Mouse (Mus musculus): ENCODE results near the gene Fgr. TPM values are rescaled to one million over a fixed set of nuclear protein-coding genes. Genes with fewer than 3 reads are reported as not detected.

Fgr gene
- polyA plus RNA-seq, 1 experiment: 15.3 TPM

- no peaks in the 10 kb centered on the region for H3K27me3 ChIP-seq (ENCODE audit: control insufficient read depth, insufficient read depth, low read length)
- DNase-seq: no peak
- H3K36me3 ChIP-seq (ENCODE audit: control insufficient read depth, insufficient read depth, low read length): no peaks in the 10 kb centered on the region
- no peak for TF ChIP-seq POLR2A (IDR thresholded peaks at IDR 0.05; ENCODE audit: control insufficient read depth, extremely low read depth, insufficient read depth, low read length, poor library complexity)
- TF ChIP-seq CTCF (IDR thresholded peaks at IDR 0.05; ENCODE audit: borderline replicate concordance, control insufficient read depth, extremely low read depth, insufficient read depth, low read length, poor library complexity): no peak
- no peak overlapping the region for H3K27ac ChIP-seq (ENCODE audit: control insufficient read depth, insufficient read depth, low read length)
- peaks cover 25% of the 10 kb centered on the region for H3K4me1 ChIP-seq (replicated peaks; ENCODE audit: control insufficient read depth, insufficient read depth, low read length)
- WGBS: 93% methylated on average over 6 of the region's 6 CpGs
- no peak overlapping the region for H3K4me3 ChIP-seq (ENCODE audit: control insufficient read depth, insufficient read depth, low read length)
These were observed 49.7 kb downstream of the Fgr start for GRCm38 (mm10) chr4:133023636-133024035.

DNA sequence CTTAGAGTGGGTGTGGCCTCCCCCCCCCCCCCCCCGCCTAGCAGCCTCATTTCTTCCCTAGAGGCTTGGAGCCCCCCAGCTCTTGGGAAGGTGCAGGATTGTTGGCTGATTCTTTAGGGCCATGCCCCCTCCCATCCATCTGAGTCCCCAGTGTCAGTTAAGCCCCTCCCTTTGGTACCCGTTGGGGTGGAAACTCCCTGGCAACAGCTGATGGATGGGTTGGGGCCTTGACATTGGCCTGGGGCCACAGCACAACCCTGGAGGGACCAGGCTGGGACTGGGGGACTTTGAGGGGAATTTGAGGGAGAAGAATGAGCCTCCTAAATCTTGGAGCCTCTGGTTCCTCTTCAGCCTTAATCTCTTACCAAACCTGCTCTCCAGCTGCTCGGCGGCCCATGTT, 50.5 kb downstream of the Fgr start:
- H3K4me1 ChIP-seq (replicated peaks; ENCODE audit: control insufficient read depth, insufficient read depth, low read length): peaks cover 25% of the 10 kb centered on the region
- no peak for DNase-seq
- H3K27me3 ChIP-seq (ENCODE audit: control insufficient read depth, insufficient read depth, low read length): no peaks in the 10 kb centered on the region
- H3K27ac ChIP-seq (ENCODE audit: control insufficient read depth, insufficient read depth, low read length): no peak overlapping the region
- no peak overlapping the region for H3K4me3 ChIP-seq (ENCODE audit: control insufficient read depth, insufficient read depth, low read length)
- no peak for TF ChIP-seq POLR2A (IDR thresholded peaks at IDR 0.05; ENCODE audit: control insufficient read depth, extremely low read depth, insufficient read depth, low read length, poor library complexity)
- no peak for TF ChIP-seq CTCF (IDR thresholded peaks at IDR 0.05; ENCODE audit: borderline replicate concordance, control insufficient read depth, extremely low read depth, insufficient read depth, low read length, poor library complexity)
- H3K36me3 ChIP-seq (ENCODE audit: control insufficient read depth, insufficient read depth, low read length): no peaks in the 10 kb centered on the region
- 51% methylated on average over 4 of the region's 4 CpGs for WGBS

- H3K27ac ChIP-seq (ENCODE audit: control insufficient read depth, insufficient read depth, low read length): no peak overlapping the region
These were observed 51.2 kb downstream of the Fgr start for GRCm38 (mm10) chr4:133024969-133025685.

GRCm38 (mm10) chr4:133026272-133026671, 52.4 kb downstream of the Fgr start:
- no peak overlapping the region for H3K27ac ChIP-seq (ENCODE audit: control insufficient read depth, insufficient read depth, low read length)
- H3K4me1 ChIP-seq (replicated peaks; ENCODE audit: control insufficient read depth, insufficient read depth, low read length): peaks cover 29% of the 10 kb centered on the region
- TF ChIP-seq POLR2A (IDR thresholded peaks at IDR 0.05; ENCODE audit: control insufficient read depth, extremely low read depth, insufficient read depth, low read length, poor library complexity) (no peak), CTCF (IDR thresholded peaks at IDR 0.05; ENCODE audit: borderline replicate concordance, control insufficient read depth, extremely low read depth, insufficient read depth, low read length, poor library complexity) (no peak)
- 87% methylated on average over 10 of the region's 10 CpGs for WGBS
- no peak for DNase-seq
- no peaks in the 10 kb centered on the region for H3K36me3 ChIP-seq (ENCODE audit: control insufficient read depth, insufficient read depth, low read length)
- no peaks in the 10 kb centered on the region for H3K27me3 ChIP-seq (ENCODE audit: control insufficient read depth, insufficient read depth, low read length)
- no peak overlapping the region for H3K4me3 ChIP-seq (ENCODE audit: control insufficient read depth, insufficient read depth, low read length)

More at GRCm38 (mm10) chr4:133024969-133025685, 51.2 kb downstream of the Fgr start:
- 70% methylated on average over 10 of the region's 10 CpGs for WGBS
- no peak for TF ChIP-seq POLR2A (IDR thresholded peaks at IDR 0.05; ENCODE audit: control insufficient read depth, extremely low read depth, insufficient read depth, low read length, poor library complexity)
- TF ChIP-seq CTCF (IDR thresholded peaks at IDR 0.05; ENCODE audit: borderline replicate concordance, control insufficient read depth, extremely low read depth, insufficient read depth, low read length, poor library complexity): no peak
- no peaks in the 10 kb centered on the region for H3K36me3 ChIP-seq (ENCODE audit: control insufficient read depth, insufficient read depth, low read length)
- DNase-seq: no peak
- no peak overlapping the region for H3K4me3 ChIP-seq (ENCODE audit: control insufficient read depth, insufficient read depth, low read length)
- no peaks in the 10 kb centered on the region for H3K27me3 ChIP-seq (ENCODE audit: control insufficient read depth, insufficient read depth, low read length)
- H3K4me1 ChIP-seq (replicated peaks; ENCODE audit: control insufficient read depth, insufficient read depth, low read length): peaks cover 29% of the 10 kb centered on the region

DNA sequence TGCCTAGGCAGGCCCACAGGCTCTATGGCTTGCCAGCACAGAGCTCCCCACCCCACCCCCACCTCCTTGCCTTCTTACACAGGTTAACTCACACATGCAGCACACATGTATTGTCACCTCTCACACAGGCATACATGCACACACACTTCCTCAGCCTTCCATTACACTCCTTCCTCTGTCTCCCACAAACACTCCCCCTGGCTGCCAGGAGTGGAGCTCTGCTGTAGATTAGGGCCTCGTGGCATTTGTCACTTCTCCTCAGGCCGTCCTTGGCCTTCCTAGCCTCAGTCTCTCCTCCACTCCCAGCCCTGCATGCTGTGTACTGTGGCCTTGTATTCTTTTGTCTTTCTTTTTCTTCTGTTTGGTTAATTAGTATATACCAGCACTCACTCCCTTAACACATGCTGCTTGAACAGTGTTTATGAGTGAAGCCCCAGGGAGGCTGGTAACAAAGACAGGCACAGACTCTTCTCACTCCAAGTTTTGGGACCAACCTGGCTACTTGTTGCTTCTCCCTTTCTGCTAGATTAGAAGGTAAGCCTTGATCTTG, 53.0 kb downstream of the Fgr start:
- no peak for DNase-seq
- no peak for TF ChIP-seq CTCF (IDR thresholded peaks at IDR 0.05; ENCODE audit: borderline replicate concordance, control insufficient read depth, extremely low read depth, insufficient read depth, low read length, poor library complexity)
- no peak for TF ChIP-seq POLR2A (IDR thresholded peaks at IDR 0.05; ENCODE audit: control insufficient read depth, extremely low read depth, insufficient read depth, low read length, poor library complexity)
- no peak overlapping the region for H3K4me3 ChIP-seq (ENCODE audit: control insufficient read depth, insufficient read depth, low read length)
- no peaks in the 10 kb centered on the region for H3K27me3 ChIP-seq (ENCODE audit: control insufficient read depth, insufficient read depth, low read length)
- H3K27ac ChIP-seq (ENCODE audit: control insufficient read depth, insufficient read depth, low read length): no peak overlapping the region; the same call in 1 of the 2 replicates
- H3K4me1 ChIP-seq (replicated peaks; ENCODE audit: control insufficient read depth, insufficient read depth, low read length): peaks cover 28% of the 10 kb centered on the region
- no peaks in the 10 kb centered on the region for H3K36me3 ChIP-seq (ENCODE audit: control insufficient read depth, insufficient read depth, low read length)
- WGBS: 50% methylated on average over 2 of the region's 2 CpGs

- DNase-seq: no peak
- Histone ChIP-seq H3K27me3 (ENCODE audit: control insufficient read depth, insufficient read depth, low read length) (no peaks in the 10 kb centered on the region), H3K4me1 (replicated peaks; ENCODE audit: control insufficient read depth, insufficient read depth, low read length) (peaks cover 21% of the 10 kb centered on the region), H3K4me3 (ENCODE audit: control insufficient read depth, insufficient read depth, low read length) (no peak overlapping the region), H3K36me3 (ENCODE audit: control insufficient read depth, insufficient read depth, low read length) (no peaks in the 10 kb centered on the region), H3K27ac (ENCODE audit: control insufficient read depth, insufficient read depth, low read length) (no peak overlapping the region)
- WGBS: 96% methylated on average over 10 of the region's 10 CpGs
- TF ChIP-seq CTCF (IDR thresholded peaks at IDR 0.05; ENCODE audit: borderline replicate concordance, control insufficient read depth, extremely low read depth, insufficient read depth, low read length, poor library complexity): no peak
- no peak for TF ChIP-seq POLR2A (IDR thresholded peaks at IDR 0.05; ENCODE audit: control insufficient read depth, extremely low read depth, insufficient read depth, low read length, poor library complexity)
These were observed 53.8 kb downstream of the Fgr start for GRCm38 (mm10) chr4:133027721-133028120.

Measured in thymus, adult 2 months (tissue).